Mouse (Mus musculus): ENCODE results near the gene Tubb4a. TPM values are rescaled to one million over a fixed set of nuclear protein-coding genes. Genes with fewer than 3 reads are reported as not detected.
"Not testable (repeated sequence)": the region's sequence is repeated elsewhere in the genome, so short reads cannot be mapped to it uniquely, and the experiment has no call there.

Tubb4a gene
- total RNA-seq, 2 experiments from 2014 or later, result 620 to 748 TPM

DNA sequence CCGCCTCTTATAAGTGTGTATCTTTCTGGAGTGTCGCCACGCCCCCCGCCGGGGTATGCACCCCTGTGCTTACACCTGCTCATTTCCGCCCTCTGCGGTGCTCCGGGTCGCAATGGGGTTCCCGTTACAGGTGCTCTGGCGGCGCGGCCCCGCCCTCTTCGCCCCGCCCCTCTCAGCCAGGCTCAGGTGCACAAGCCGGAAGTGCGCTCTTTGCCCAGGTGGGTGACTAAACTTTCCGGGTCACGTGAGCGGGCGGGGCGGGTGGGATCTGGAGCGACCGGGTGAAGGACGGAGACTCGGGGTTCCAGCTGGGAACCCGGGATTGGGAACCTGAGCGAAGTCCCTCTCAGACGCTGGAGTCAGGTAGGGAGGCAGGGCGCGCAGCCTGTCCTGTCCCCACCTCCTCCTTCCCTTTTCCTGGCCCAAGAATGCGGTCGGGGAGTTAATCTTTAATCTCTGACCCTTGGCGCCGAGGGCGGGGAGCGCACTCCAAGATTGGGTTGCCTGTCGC, 25.5 kb downstream of the Tubb4a start:
- no peak for DNase-seq (ENCODE audit: low spot score in 2 of 2)

DNA sequence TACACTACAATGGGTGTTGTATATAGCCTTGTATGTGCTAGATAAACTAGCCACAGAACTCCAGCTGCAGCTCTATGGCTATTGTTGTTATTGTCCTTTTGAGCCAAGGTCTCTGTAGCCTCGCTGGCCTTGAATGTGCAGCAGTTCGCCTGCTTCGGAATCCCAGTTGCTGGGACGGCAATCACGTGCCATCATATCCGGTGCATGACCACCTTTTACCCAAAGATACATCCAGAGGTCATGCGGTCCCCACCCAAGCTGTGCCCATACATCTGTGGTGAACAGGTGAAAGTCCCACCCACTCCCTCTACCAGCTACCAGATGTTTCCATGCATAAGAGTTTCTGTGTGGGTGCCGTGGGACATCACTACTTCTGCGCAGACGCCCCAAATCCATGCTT, 26.5 kb downstream of the Tubb4a start:
- DNase-seq (ENCODE audit: low spot score in 2 of 2), result no peak
- intact Hi-C loops (cut with DNase I), result no loop called here

More for the DNA sequence above, 25.5 kb downstream of the Tubb4a start:
- intact Hi-C loops (cut with DNase I), result no loop called here

- peak; percentile 96 to 98 for DNase-seq (ENCODE audit: low spot score in 2 of 2)
- intact Hi-C loops (cut with DNase I), result no loop called here
Measured at GRCm38 (mm10) chr17:57060231-57060801, 27.3 kb downstream of the Tubb4a start.

DNA sequence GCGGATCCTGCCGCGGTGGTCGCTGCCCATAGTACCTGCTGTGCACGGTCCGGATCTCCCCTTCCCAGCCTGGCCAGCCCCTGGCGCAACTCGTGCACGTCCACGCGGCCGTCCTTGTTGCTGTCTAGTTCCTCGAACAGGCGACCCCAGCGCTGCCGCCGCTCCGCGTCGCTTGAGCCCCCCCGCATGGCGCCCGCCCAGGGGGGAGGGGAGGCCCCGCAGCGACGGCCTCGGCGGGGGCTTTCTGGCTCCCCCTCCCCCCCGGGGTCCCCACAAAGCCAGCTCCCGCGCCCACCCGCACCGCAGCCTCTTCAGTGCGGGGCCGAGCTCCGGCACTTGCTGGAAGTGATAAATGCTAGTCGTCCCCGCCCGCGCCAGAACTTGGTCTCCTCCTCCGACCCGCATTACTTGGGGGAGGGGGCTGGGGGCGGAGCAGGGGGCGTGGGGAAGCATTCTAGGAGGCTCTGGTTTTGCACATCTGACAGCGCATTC, 28.1 kb downstream of the Tubb4a start, which contains the start of gene Slc25a23:
Gene Slc25a23, minus strand, starts transcription at position 378 of the 492 bp plus-strand sequence.
- intact Hi-C loops (cut with DNase I), result no loop called here
- DNase-seq (ENCODE audit: low spot score in 2 of 2), result peak; percentile 76

DNA sequence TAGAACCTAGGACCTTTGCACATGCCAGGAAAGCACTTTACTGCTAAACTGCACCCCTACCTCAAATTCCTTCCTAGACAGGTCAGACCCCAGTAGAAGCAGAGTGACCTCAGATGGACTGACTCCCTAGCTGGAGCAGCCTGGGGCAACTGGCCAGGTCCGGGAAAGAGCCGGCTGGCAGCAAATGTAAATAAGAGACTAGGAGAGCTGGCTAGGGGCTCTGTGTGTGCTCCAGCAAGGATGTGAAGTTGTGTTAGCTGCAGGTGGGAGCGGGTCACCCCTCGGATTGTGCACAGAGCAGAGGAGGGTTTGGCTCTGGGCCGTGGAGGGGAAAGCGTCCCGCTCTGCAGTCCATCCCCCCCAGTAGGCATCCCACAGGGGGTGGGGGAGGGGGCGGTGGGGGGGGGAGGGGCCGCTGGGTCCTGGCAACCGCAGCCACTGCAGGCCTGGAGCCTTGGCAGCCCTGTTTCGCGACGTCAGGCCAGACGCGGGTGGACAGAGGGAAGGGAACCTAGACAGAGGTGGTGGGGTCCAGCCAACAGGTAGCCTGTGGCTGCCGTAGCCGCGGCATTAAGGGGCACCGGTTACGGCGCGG, 28.6 kb downstream of the Tubb4a start, which contains the start of gene Crb3:
Gene Crb3, plus strand, starts transcription at position 215 of the 595 bp plus-strand sequence.
- intact Hi-C loops (cut with DNase I), result no loop called here
- peak in 1 of 2 experiments; percentile 29 for DNase-seq (ENCODE audit: low spot score in 2 of 2)

GRCm38 (mm10) chr17:57056246-57056645, 31.3 kb downstream of the Tubb4a start:
- DNase-seq (ENCODE audit: low spot score in 2 of 2), result no peak
- intact Hi-C loops (cut with DNase I), result no loop called here

- intact Hi-C loops (cut with DNase I); DNase-seq (ENCODE audit: low spot score in 2 of 2): not testable (repeated sequence)
Measured at GRCm38 (mm10) chr17:57051679-57052078, 35.9 kb downstream of the Tubb4a start.

GRCm38 (mm10) chr17:57048816-57049215, 38.8 kb downstream of the Tubb4a start:
- no peak for DNase-seq (ENCODE audit: low spot score in 2 of 2)
- intact Hi-C loops (cut with DNase I), result no loop called here

DNA sequence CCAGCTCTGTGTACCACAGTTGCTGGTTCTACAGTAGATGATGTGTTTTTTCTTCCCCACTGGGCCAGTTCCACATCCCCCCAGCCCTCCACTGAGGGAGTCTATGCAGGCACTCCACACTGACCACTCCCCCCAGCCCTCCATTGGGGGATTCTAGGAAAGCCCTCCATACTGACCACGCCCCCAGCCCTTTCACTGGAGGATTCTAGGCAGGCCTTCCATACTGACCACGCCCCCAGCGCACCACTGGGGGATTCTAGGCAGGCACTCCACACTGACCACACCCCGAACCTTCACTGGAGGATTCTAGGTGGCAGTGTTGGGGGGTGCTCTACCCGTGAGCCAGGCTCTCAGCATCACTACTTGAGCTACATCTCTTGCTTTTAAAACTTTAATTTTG, 40.2 kb downstream of the Tubb4a start:
- intact Hi-C loops (cut with DNase I), result no loop called here
- no peak for DNase-seq (ENCODE audit: low spot score in 2 of 2)

DNA sequence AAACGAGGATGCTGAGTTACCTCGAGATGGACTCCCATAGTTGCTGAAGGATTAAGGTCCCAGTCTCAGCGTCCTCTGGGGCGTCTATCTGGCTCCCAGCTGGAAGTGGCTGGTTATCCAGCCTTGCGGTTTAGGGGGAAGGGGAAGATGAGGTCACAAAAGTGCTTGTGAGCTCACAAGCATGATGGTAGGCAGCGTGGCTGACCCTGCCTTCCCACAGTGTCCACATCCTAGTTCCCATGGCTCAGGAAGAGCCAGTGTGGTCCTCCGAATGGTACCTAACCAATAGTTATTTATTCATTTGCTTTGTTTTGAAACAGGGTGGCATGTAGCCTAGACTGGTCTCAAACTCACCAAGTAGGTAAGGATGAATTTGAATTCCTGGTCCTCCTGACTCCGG, 46.0 kb downstream of the Tubb4a start, which contains the start of gene Slc25a41:
Gene Slc25a41, minus strand, starts transcription at position 101 of the 400 bp plus-strand sequence.
- no peak for DNase-seq (ENCODE audit: low spot score in 2 of 2)
- intact Hi-C loops (cut with DNase I), result no loop called here

DNA sequence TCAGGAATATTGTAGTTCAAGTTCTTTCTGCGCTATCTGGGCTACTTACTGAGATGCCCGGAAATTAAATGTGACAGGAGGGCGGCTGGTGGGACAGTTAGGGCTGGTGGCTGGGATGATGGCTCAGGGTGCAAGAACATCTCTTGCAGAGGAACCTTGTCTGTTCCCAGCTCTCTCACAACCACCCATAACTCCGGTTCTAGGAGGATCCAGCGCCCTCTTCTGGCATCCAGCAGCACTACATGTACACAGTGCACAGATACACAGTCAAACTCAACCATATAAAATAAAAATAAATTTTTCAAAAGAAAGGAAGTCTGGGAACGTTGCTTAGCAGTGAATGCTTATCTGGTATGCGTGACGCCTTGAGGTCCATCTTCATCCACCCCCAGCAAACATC, 48.6 kb downstream of the Tubb4a start:
- no peak for DNase-seq (ENCODE audit: low spot score in 2 of 2)
- intact Hi-C loops (cut with DNase I), result no loop called here

DNA sequence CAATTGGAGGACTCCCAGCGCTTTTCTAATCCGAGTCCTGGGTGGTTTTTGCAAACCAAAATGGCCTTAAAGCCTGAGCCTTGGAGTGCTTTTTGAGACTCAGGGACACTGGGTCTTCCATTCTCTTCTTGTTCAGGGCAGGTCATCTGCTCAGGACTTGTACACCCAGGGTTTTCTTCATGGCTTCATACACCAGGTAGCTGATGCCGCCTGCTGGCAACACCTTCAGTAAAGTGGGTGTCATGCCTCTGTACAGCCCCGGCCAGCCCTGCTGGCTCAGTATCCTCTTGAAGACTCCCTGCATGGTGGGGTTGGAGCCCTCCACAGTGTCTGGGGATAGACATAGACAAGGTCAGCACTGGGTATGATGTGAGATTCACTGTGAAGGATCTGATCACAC, 54.7 kb downstream of the Tubb4a start:
- DNase-seq (ENCODE audit: low spot score in 2 of 2), result no peak
- intact Hi-C loops (cut with DNase I), result no loop called here

DNA sequence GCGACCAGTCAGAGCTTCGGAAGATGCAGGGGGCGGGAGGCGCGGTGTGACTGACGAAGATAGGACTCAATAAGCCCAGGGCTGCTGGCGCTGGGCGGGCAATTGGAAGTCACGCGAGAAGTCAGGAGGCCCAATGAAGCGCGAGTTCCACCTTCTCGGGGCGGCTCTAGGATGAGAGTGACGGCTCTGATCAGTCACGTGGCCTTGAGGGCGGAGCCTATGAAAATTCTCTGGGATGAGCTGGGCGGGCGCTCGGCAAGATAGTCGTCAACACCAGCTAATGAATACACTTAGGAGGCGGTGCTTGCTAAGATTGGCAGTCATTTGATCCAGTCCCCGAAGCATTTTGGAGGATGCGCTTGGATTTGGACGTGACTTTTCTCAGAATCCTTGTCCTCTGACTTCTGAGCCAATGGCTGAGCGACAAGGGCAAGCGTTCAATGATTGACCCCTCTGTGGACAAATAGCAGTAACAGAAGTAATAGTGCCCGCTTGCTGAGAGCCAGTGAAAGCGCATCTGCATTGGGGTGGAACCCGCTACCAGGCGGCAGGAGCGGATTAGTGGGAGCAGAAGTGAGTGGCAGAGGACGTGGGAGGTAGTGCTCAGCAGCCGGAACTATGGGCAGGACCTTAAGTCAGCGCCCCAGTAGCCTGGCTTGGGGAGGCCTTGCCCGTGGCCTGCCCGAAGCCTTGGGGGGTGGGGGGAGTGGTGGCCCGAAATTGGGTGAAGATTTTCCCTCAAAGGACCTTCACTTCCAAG, 55.7 kb downstream of the Tubb4a start:
- intact Hi-C loops (cut with DNase I), result no loop called here
- DNase-seq (ENCODE audit: low spot score in 2 of 2), result peak; percentile 99 to 100

GRCm38 (mm10) chr17:57030931-57031660, 56.5 kb downstream of the Tubb4a start, which contains the start of gene Khsrp:
Khsrp (minus strand) TSS chr17:57031522.
- intact Hi-C loops (cut with DNase I), result no loop called here
- peak in 1 of 2 experiments; percentile 43 for DNase-seq (ENCODE audit: low spot score in 2 of 2)

Other genes with a start within 250 kb of the Tubb4a start
- not detected for gene Acsbg2, start 213.3 kb downstream of the Tubb4a start, total RNA-seq (2021)
- gene 1700061G19Rik, start 212.3 kb downstream of the Tubb4a start, total RNA-seq (2021), result under 1 TPM in 1 of 2 experiments, not detected in 1; 0.14 TPM
- 10 to 100 TPM; 69.3 to 82.4 TPM for gene Mllt1, start 152.4 kb downstream of the Tubb4a start, total RNA-seq (2021)
- gene Acer1, start 105.7 kb downstream of the Tubb4a start, total RNA-seq (2021), result not detected
- gene Clpp, start 97.5 kb downstream of the Tubb4a start, total RNA-seq (2021), result 10 to 100 TPM; 66.6 to 68.3 TPM
- gene Alkbh7, start 90.4 kb downstream of the Tubb4a start, total RNA-seq (2021), result 10 to 100 TPM; 20.5 to 26.2 TPM
- gene Pspn, start 87.8 kb downstream of the Tubb4a start, total RNA-seq (2021), result not detected
- 10 to 100 TPM; 63.4 to 65.3 TPM for gene Gtf2f1, start 76.5 kb downstream of the Tubb4a start, total RNA-seq (2021)
- gene Gm17949, start 76.3 kb downstream of the Tubb4a start, total RNA-seq (2021), result under 1 TPM; 0.27 to 0.34 TPM
- 100 to 1,000 TPM; 106 to 112 TPM for gene Khsrp, start 56.3 kb downstream of the Tubb4a start, total RNA-seq (2021)
- not detected for gene Slc25a41, start 46.1 kb downstream of the Tubb4a start, total RNA-seq (2021)
- gene Crb3, start 28.7 kb downstream of the Tubb4a start, total RNA-seq (2021), result 1 to 10 TPM in 1 of 2 experiments, under 1 TPM in 1; 0.32 to 1.3 TPM
- 100 to 1,000 TPM; 347 to 354 TPM for gene Slc25a23, start 27.9 kb downstream of the Tubb4a start, total RNA-seq (2021)
- gene Dennd1c, start 9.3 kb downstream of the Tubb4a start, total RNA-seq (2021), result 1 to 10 TPM; 1.7 to 2.5 TPM
- under 1 TPM; 0.25 to 0.41 TPM for gene Tnfsf9, start 17.5 kb upstream of the Tubb4a start, total RNA-seq (2021)
- gene Cd70, start 62.0 kb upstream of the Tubb4a start, total RNA-seq (2021), result under 1 TPM in 1 of 2 experiments, not detected in 1; 0.52 TPM
- gene Tnfsf14, start 106.4 kb upstream of the Tubb4a start, total RNA-seq (2021), result not detected
- gene C3, start 140.4 kb upstream of the Tubb4a start, total RNA-seq (2021), result under 1 TPM; 0.59 to 0.74 TPM
- 10 to 100 TPM; 23.2 to 23.4 TPM for gene Gpr108, start 160.7 kb upstream of the Tubb4a start, total RNA-seq (2021)
- gene Trip10, start 161.7 kb upstream of the Tubb4a start, total RNA-seq (2021), result 1 to 10 TPM; 5.3 to 9.2 TPM
- 1 to 10 TPM; 3.7 to 4.7 TPM for gene Vav1, start 191.3 kb upstream of the Tubb4a start, total RNA-seq (2021)